Mouse (Mus musculus) kidney, postnatal 14 days (tissue): Measurements from ENCODE around the gene Chek2.
"Not testable (repeated sequence)": the region's sequence is repeated elsewhere in the genome, so short reads cannot be mapped to it uniquely, and the experiment has no call there.

Experiments used
- DNase-seq: peaks from one replicate; pipeline ENCODE4 v3.0.0; 2022; ENCODE audit warnings: mixed read lengths

Gene Chek2

GRCm38 (mm10) chr5:110840465-110840864, 686 bp downstream of the Chek2 start:
- DNase-seq = peak; percentile 40

- no peak for DNase-seq
These were observed 1.5 kb downstream of the Chek2 start for GRCm38 (mm10) chr5:110841046-110841862.

- DNase-seq = no peak
These were observed 13.2 kb downstream of the Chek2 start for GRCm38 (mm10) chr5:110852990-110853389.

GRCm38 (mm10) chr5:110857091-110857490, 17.3 kb downstream of the Chek2 start:
- DNase-seq = peak; percentile 57

DNA sequence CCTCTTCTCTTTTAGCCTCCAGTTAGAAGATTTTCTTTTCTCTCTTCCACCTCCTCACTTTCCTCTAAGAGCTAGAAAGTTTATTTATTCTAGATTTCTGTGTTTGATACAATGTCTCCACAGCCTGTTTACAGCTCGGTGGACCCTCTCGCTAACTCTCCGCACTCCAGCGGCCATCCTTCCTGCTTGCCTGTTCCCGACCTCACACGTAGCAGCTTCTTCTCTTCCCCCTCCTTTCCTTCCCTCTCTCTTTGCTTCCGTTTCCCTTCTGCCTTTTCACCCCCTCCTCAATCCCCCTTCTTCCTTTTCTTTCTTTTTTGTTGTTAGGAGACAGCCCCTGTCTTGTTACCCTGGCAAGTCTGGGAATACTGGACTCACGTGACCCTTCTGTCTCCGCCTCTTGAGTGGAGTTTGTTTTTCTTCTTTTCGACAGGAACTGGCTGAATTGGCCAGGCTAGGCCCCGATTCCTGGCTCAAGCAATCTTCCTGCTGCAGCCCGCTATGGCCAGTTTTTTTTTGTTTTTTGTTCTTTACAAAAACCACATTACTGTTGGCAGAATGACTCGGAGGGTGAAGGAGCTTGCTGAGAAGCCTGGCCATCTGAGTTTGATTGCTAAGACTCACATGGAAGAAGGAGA, 19.4 kb downstream of the Chek2 start:
- peak; percentile 85 for DNase-seq

- no peak for DNase-seq
These were observed 20.7 kb downstream of the Chek2 start for GRCm38 (mm10) chr5:110860445-110860844.

DNA sequence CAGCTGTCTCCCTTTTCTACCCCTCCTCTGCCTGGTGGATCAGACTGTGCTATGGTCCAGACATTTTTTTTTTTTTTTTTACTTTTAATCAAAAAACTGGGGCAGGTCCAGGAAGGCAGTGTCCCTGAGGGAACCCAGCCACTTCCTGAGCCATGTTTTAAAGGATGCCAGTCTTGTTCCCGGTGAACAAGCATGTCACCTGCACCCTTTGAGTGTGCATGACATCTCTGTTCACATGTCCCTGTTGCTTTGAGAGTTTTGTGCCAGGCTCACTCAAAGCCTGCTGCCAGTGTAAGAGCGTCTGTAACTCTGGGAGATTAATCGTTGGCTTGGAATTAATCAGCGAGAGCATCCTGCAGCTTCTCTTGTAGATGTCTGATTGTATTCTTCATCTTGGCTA, 28.7 kb downstream of the Chek2 start:
- peak; percentile 17 for DNase-seq

DNA sequence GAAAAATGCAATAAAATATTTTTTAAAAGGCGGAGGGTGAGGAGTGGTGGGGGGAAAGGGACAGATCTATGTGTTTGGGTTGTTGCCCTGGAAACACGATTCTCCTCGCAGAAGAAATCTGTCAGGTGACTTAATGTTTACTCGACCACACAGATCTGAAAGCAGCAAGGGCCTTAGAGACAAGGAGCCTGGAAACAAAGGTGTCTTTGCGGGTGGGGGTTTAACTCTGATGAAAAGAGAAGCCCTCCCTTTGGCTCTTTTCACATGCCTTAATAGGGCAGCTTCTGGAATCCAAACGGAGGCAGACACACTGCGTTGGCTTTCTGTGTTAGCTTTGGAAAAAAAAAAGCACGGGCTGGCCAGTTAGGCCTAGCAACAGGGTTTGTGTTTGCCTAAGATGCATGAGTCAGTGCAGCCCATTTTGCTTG, 29.5 kb downstream of the Chek2 start:
- DNase-seq = no peak

DNA sequence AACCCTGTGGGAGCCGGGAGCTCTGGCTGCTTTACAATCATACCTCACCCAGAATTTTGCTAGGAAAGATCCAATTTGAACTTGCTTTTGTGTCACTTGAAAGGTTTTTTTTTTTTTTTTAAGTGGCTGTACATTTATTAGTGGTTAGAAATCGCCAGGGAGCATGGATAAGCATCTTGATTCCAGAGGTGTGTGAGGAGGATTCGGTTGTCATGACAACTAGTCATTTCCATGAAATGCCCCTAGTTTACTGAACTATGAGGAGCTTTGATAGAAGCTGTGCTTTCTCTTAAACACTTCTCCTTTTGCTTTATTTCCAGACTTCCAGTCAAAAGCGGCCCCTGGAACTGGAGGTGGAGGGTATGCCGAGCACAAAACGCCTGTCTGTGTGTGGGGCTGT, 33.4 kb downstream of the Chek2 start:
- DNase-seq = no peak

DNA sequence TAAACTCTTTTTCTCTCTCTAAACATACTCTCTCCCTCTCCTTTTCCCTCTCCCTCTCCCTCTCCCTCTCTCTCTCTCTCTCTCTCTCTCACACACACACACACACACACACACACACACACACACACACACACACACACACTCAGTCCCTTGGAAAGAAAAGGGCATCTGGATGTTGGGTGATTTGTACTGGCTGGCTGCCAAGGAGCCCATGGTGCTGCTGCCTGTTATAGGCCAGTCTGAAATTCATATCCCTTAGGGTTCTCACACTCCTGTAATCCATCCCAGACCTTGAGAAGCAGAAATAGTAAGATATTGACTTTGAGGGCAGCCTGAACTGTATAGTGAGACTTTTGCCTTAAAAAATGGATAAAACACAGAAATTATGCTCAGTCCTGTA, 34.9 kb downstream of the Chek2 start:
- no peak for DNase-seq

- DNase-seq = no peak
These were observed 35.5 kb downstream of the Chek2 start for GRCm38 (mm10) chr5:110875286-110875685.

DNA sequence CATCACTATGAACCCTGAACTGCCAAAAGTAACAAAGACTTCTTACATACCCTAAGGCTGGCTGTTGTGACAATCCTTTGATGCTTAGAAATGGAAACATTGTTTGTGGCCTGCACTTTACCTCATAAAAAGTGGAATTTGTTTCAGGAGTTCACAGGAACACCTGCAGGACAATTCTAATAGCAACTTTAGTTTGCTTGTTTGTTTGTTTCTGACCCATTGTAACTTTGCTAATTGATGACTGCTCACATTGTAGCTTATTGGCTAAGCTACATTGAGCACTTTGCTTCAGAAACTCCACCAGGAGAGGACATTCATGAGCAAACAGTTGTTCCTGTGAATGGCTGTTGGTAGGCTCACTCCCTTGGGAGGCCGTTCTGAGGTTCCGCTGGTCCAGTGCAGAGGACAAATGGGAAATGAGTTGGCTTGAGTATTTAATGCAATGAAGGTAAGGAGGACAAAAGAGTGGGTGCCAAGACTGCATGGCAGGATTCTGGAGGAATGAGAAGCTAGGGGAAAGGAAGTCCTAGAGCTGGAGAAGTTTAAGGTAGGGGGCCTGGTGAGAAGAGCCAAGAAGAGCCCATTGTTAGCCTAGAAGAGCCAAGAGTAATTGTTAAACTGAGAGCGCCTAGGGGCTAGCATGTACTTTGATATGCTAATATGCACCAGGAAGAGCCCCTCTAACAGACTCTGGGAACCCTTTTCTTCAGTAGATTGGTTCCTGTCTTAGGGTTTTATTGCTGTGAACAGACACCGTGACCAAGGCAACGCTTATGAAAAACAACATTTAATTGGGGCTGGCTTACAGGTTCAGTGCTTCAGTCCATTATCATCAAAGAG, 38.1 kb downstream of the Chek2 start:
- DNase-seq = no peak

GRCm38 (mm10) chr5:110878526-110878925, 38.7 kb downstream of the Chek2 start:
- not testable (repeated sequence) for DNase-seq

DNA sequence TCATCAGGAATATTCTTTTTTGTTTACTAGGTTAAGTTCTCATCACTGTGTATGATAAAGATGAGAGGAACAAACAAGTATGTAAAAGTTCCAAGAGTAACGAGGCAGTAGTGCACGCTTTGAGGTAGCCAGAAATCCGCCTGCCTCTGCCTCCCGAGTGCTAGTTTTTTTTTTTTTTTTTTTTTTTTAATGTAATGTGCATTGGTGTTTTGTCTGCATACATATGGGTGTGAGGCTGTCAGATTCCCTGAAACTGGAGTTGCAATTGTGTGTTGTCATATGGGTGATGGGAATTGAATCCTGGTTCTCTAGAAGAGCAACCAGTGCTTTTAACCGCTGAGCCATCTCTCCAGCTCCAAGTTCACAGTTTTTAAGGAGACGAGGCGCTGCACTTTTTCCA, 39.3 kb downstream of the Chek2 start:
- DNase-seq = no peak

- DNase-seq = peak; percentile 93
These were observed 40.0 kb downstream of the Chek2 start, which contains the start of gene Ttc28 for GRCm38 (mm10) chr5:110879584-110880374. Ttc28 (plus strand) TSS chr5:110879803.

DNA sequence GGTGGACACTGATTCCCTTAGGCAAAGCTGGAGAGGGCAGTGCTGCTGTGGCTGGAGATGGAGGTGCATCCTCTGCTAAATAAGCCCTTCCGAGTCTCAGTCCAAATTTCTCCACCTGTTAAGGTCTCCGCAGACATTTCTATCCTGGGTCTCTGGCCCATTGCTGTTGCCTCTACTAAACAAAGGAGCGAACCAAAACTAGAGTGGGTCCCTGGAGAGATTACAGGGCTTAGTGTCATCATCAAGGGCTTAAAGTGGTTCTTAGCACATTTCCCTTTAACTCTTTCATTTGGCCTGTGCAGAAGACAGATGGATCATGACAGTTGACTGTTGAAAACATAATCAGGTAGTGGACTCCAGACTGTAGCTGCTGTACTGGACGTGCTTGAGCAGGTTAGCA, 48.8 kb downstream of the Chek2 start:
- DNase-seq = no peak

GRCm38 (mm10) chr5:110889945-110890344, 50.2 kb downstream of the Chek2 start:
- no peak for DNase-seq

DNA sequence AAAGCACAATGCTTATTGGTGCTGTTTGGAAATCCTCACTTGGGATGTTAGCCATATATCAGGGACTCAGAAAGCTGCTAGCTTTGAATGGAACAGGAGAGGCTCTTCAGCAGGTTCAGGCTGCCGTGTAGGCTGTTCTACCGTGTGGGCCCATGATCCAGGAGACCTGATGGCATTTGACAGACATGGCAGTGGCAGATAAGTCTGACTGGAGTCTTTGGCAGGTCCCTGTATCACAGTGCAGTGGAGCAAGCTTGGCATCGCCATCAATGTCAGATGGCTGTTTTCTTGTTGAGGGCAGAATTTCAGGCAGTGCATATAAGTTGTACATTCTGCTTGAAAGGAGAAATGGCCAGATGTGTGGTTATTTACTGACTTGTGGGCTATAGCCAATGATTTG, 50.8 kb downstream of the Chek2 start:
- DNase-seq = no peak

DNA sequence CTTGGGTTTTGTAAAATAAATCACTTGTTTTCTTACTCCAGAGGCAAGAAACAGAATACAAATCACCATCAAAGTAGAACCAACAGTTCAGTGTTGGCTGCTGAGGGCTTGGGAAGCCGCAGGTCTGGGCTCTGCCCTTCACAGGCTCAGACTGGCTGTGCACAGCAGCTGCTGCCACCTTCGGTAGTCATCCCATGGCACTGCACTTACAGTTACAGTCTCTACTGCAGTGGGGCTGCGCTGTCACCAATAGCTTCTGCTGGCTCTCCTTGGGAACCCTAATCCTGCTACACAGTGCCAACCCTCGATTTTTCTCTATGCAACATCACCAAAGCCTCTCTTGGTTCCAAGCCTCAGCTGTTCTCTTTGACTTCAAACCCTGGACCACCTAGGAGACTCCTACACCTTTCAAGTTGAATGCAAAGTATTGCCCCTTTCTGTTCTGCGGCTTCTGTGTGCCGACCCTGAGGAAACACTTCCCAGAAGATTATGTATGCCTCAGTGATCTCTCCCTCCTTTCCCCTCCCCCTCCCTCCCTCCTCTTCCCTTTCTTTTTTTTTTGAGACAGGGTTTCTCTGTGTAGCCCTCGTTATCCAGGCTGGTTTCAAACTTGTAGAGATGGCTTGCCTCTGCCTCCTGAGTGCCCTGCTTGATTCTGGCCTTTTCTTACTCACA, 57.5 kb downstream of the Chek2 start:
- no peak for DNase-seq

GRCm38 (mm10) chr5:110898169-110898568, 58.4 kb downstream of the Chek2 start:
- DNase-seq = no peak

DNA sequence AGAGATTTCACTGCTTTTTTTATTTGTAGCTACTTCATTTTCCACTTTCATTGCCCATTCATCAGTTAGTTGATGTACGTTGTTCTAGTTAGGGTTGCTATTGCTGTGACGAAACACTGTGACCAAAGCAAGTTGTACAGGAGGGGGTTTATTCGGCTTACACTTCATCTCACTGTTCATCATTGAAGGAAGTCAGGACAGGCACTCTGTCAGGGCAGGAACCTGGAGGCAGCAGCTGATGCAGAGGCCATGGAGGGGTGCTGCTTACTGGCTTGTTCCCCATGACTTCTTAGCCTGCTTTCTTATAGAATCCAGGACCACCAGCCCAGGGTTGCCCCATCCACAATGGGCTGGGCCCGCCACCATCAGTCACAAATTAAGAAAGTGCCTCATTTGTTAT, 59.0 kb downstream of the Chek2 start:
- no peak for DNase-seq

- DNase-seq = no peak
These were observed 60.6 kb downstream of the Chek2 start for GRCm38 (mm10) chr5:110900331-110900730.
